Mouse (Mus musculus) limb, embryonic 11.5 days (tissue): ENCODE data around the gene Vmn2r57. TPM values are rescaled to one million over a fixed set of nuclear protein-coding genes. Genes with fewer than 3 reads are reported as not detected.
"Not testable (repeated sequence)": the region's sequence is repeated elsewhere in the genome, so short reads cannot be mapped to it uniquely, and the experiment has no call there.

ENCODE experiments used
- ATAC-seq: fragments of 200-750 bp; cut with Nextera tagmentation; 2 replicates; pipeline ENCODE4 v1.8.0; 2017; ENCODE audit warnings: low read depth; ENCODE audit not compliant: insufficient number of reproducible peaks, low FRiP score, low TSS enrichment
- DNase-seq: peaks from one replicate; pipeline ENCODE4 v3.0.0-alpha.2; 2015; ENCODE audit warnings: low spot score
- H3K27ac ChIP-seq: fragments of 300-500 bp; sonication (generic); replicated peaks from 2 replicates; pipeline ENCODE4 v1.5.1; 2014; ENCODE audit warnings: low read depth, mild to moderate bottlenecking, low read length
- H3K27me3 ChIP-seq: fragments of 300-500 bp; sonication (generic); 2 replicates; pipeline ENCODE4 v1.6.1; 2014; ENCODE audit warnings: mild to moderate bottlenecking, low read length, mixed read lengths; ENCODE audit not compliant: control insufficient read depth, insufficient read depth
- H3K36me3 ChIP-seq: fragments of 300-500 bp; sonication (generic); 2 replicates; pipeline ENCODE4 v1.6.1; 2014; ENCODE audit warnings: mild to moderate bottlenecking, low read length, moderate library complexity, mixed read lengths; ENCODE audit not compliant: control insufficient read depth, insufficient read depth
- H3K4me1 ChIP-seq: fragments of 300-500 bp; sonication (generic); 2 replicates; pipeline ENCODE4 v1.6.1; 2014; ENCODE audit warnings: low read length, mixed read lengths; ENCODE audit not compliant: control insufficient read depth, insufficient read depth
- H3K4me2 ChIP-seq: fragments of 300-500 bp; sonication (generic); 2 replicates; pipeline ENCODE4 v1.6.1; 2014; ENCODE audit warnings: low read depth, mild to moderate bottlenecking, moderate library complexity; ENCODE audit not compliant: severe bottlenecking
- H3K4me3 ChIP-seq: fragments of 300-500 bp; sonication (generic); 2 replicates; pipeline ENCODE4 v1.5.1; 2014; ENCODE audit warnings: low read depth, low read length
- H3K9ac ChIP-seq: fragments of 300-500 bp; sonication (generic); 2 replicates; pipeline ENCODE4 v1.6.1; 2014; ENCODE audit warnings: mild to moderate bottlenecking, low read length
- H3K9me3 ChIP-seq: fragments of 300-500 bp; sonication (generic); 2 replicates; pipeline ENCODE4 v1.6.1; 2016; ENCODE audit warnings: low read length; ENCODE audit not compliant: control insufficient read depth
- WGBS: fragments of 180-500 bp; shearing (Covaris S2); extraction: QIAGEN DNeasy Blood & Tissue Kit; methylation state at CpG from one replicate; pipeline ENCODE4 v1.1.7; 2014; 5-methylcytosine and 5-hydroxymethylcytosine counted together
- polyA plus RNA-seq: library from polyadenylated mRNA; unstranded; fragments of >200 nt; fragmentation: Nextera tagmentation; extraction: Ambion mirVana; gene quantifications from 2 replicates; pipeline ENCODE4 v1.2.1, GENCODE M21; 2014

The Vmn2r57 gene
- 0.40 and 0.47 TPM in 2 replicates for polyA plus RNA-seq

GRCm38 (mm10) chr7:41448596-41448995, at the start of gene Vmn2r57:
Gene Vmn2r57, minus strand, starts transcription at chr7:41448696.
- not testable (repeated sequence) for H3K27ac ChIP-seq, H3K4me1 ChIP-seq, H3K27me3 ChIP-seq, H3K9me3 ChIP-seq, H3K36me3 ChIP-seq, DNase-seq, H3K4me3 ChIP-seq, H3K4me2 ChIP-seq, H3K9ac ChIP-seq, ATAC-seq
- 65% methylated on average over 1 of the region's 1 CpGs for WGBS

GRCm38 (mm10) chr7:41497871-41498270, 49.4 kb upstream of the Vmn2r57 start:
- no peaks in the 10 kb centered on the region for H3K27me3 ChIP-seq
- H3K9me3 ChIP-seq: no peaks in the 10 kb centered on the region; the same call in 1 of the 2 replicates
- no peak for DNase-seq
- H3K9ac ChIP-seq: no peak overlapping the region
- H3K36me3 ChIP-seq: peaks cover 2% of the 10 kb centered on the region; the same call in 1 of the 2 replicates
- WGBS: 95% methylated on average over 2 of the region's 2 CpGs
- ATAC-seq: no peak
- H3K4me3 ChIP-seq: no peak overlapping the region
- no peaks in the 10 kb centered on the region for H3K4me1 ChIP-seq
- no peak overlapping the region for H3K27ac ChIP-seq
- no peak overlapping the region for H3K4me2 ChIP-seq

GRCm38 (mm10) chr7:41451864-41452263, 3.4 kb upstream of the Vmn2r57 start:
- no peak overlapping the region for H3K27ac ChIP-seq
- H3K4me2 ChIP-seq: no peak overlapping the region; the same call in 1 of the 2 replicates
- WGBS: 9% methylated on average over 10 of the region's 10 CpGs
- ATAC-seq: no peak
- no peaks in the 10 kb centered on the region for H3K36me3 ChIP-seq
- no peaks in the 10 kb centered on the region for H3K27me3 ChIP-seq
- no peaks in the 10 kb centered on the region for H3K9me3 ChIP-seq
- H3K4me1 ChIP-seq: no peaks in the 10 kb centered on the region
- no peak overlapping the region for H3K4me3 ChIP-seq
- peak; percentile 21 for DNase-seq
- no peak overlapping the region for H3K9ac ChIP-seq

- 68% methylated on average over 4 of the region's 4 CpGs for WGBS
- Histone ChIP-seq H3K9me3 (no peaks in the 10 kb centered on the region), H3K4me3 (no peak overlapping the region), H3K27me3 (no peaks in the 10 kb centered on the region), H3K4me1 (no peaks in the 10 kb centered on the region), H3K27ac (no peak overlapping the region), H3K4me2 (no peak overlapping the region), H3K36me3 (no peaks in the 10 kb centered on the region), H3K9ac (no peak overlapping the region)
- ATAC-seq: peak; percentile 34; the same call in 1 of the 2 replicates
- DNase-seq: no peak
Measured at GRCm38 (mm10) chr7:41394130-41394529, 54.4 kb downstream of the Vmn2r57 start.

GRCm38 (mm10) chr7:41393048-41393971, 55.2 kb downstream of the Vmn2r57 start, which contains the start of gene AI987944:
Gene AI987944, minus strand, starts transcription at chr7:41393379.
- WGBS: under 1% methylated on average over 25 of the region's 25 CpGs
- H3K4me2 ChIP-seq: peak within 1 kb of the TSS; percentile 45

More at GRCm38 (mm10) chr7:41393048-41393971, 55.2 kb downstream of the Vmn2r57 start, which contains the start of gene AI987944:
- Histone ChIP-seq H3K4me1 (no peaks in the 10 kb centered on the region), H3K9me3 (no peaks in the 10 kb centered on the region), H3K27ac (peak within 1 kb of the TSS; percentile 5; the same call in 1 of the 2 replicates), H3K27me3 (no peaks in the 10 kb centered on the region), H3K4me3 (peak within 1 kb of the TSS; percentile 47), H3K9ac (peak within 1 kb of the TSS; percentile 24), H3K36me3 (no peaks in the 10 kb centered on the region)
- DNase-seq (peak; percentile 82), ATAC-seq (peak; percentile 99)

Other genes starting within 250 kb of the Vmn2r57 start
- gene AI987944, start 55.3 kb downstream of the Vmn2r57 start, polyA plus RNA-seq: 10.4 and 11.3 TPM in 2 replicates
- gene Gm20449, start 50.7 kb upstream of the Vmn2r57 start, polyA plus RNA-seq: 0.13 TPM in 1 of 2 replicates, not detected in the other
- gene AW146154, start 51.2 kb upstream of the Vmn2r57 start, polyA plus RNA-seq: 10.5 and 12.7 TPM in 2 replicates
- gene Gm6871, start 125.0 kb upstream of the Vmn2r57 start, polyA plus RNA-seq: 0.30 TPM in 1 of 2 replicates, not detected in the other
- 16.8 and 20.6 TPM in 2 replicates for gene 2610021A01Rik, start 150.5 kb upstream of the Vmn2r57 start, polyA plus RNA-seq
- gene Zfp788, start 184.5 kb upstream of the Vmn2r57 start, polyA plus RNA-seq: 11.8 and 15.5 TPM in 2 replicates